Mouse (Mus musculus) urinary bladder, postnatal 4 days (tissue): ENCODE measurements around the gene Hus1.
A peak's percentile ranks its signal among the peaks of the same experiment; 100 is the strongest.

ENCODE experiments used
- DNase-seq, 2 experiments: peaks; one replicate each; pipeline ENCODE4 v3.0.0; 2021 to 2022; ENCODE audit warnings: low spot score in 2 of 2

Gene Hus1

DNA sequence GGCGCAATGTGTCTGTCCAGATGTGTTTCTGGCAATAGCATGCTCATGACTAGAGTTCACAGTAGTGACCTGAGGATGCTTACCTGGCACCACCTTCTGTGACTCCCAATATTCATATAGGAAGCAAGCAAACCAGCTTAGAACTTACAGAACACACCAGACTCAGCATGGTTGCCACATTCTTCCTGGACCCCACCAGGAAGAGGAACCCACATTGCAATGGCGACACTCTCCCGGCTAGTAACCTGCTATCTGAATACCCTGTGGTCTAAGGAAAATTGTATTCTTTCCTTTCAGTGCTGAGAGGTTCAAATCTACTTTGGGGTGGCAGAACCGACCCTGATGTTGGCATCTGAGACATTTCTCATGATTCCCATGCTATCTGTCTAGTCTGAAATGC lies 32.8 kb downstream of the Hus1 start:
- no peak for DNase-seq

DNA sequence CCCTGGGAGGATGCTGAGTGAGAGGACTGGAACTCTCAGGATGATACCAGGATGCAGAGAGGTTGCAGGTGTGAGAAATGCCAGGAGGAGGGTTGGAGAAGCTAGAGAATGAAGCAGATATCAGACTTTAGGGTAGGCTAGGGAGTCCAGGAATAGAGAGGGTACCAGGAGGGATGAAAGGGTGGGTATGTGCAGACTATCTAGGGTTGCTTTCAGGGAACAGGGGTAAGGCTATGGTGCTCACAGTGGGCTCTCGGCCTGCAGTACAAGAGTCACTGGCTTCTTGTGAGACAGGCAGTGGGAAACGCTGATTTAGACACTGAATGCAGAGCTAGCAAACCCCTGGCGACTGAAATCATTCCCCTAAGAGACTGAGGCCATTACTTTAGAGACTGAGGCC lies 37.8 kb downstream of the Hus1 start, which contains the start of gene Pkd1l1:
Gene Pkd1l1 (minus strand): TSS at position 101 of the 400 bp plus-strand sequence.
- DNase-seq: no peak

DNA sequence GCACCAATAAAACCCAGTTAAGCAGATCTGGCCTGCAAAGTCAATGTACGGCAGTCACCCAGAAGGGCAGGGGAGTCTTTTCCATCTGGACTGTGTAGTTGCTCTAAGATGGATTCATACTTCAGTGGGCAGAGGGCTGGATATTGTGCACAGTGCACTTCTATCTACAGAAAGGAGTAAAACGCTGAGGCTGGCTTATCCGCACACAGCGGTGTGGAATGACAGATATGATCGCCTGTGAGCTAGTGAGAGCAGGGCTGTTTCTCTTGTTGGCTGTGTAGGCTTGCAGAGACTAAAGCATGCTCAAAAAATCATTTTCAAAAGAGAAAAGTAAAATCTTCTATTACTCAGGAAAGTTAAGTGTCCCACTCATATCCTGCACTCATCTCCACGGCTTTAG lies 38.9 kb downstream of the Hus1 start:
- DNase-seq: no peak

DNA sequence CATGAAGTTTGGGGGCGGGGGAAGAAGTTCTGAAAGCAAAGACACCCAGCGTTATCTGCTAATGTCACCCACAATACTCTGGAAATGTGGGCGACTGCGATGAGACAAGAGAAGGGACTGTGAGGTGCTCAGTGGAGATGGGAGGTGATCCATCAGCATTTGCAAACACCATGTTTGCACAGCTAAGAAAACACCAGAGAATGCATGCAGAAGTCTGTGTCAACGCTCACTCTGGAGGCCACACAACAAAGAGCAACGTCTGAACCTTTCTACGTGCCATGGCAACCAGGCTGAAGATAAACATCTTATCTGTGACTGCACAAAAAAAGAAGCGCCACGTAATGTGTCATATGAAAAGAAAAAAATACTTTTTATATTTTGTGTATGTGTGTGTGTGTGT lies 40.5 kb downstream of the Hus1 start:
- DNase-seq: no peak

DNA sequence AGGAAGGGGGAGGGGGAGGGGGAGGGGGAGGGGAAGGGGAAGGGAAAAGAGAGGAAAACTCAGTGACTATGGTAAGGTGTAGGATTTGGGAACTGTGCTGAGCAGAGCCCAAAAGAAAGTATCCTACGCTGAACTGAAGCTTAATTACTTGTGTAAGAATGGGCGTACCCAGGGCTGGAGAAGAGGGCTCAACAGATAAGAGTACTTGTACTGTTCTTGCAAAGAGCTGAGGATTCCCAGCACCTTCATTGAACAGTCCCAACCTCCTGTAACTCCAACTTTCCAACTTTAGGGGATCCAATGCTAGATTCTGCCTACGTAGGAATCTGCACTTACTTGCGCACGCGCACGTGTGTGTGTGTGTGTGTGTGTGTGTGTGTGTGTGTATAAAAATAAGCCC lies 42.9 kb downstream of the Hus1 start:
- DNase-seq: no peak

DNA sequence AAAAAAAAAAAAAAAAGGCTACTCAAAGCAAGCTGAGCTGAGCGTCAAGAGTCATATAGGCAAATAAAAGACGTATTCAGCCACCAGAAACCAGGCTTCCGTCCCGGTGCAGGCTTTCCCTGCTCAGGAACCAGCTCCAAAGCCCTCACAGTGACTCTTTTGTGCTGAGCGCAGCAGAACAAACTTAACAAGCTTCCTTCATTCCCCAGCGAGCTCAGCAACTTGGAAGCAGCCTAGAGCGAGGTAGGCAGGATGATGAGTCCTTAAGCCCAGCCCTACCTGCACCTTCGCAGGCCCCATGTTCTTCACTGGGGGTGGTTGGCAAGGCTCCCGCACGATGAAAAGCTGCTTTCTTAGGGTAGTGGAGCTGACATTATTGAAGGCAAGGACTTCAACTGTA lies 52.4 kb downstream of the Hus1 start:
- peak in 1 of 2 experiments; percentile 34 for DNase-seq

DNA sequence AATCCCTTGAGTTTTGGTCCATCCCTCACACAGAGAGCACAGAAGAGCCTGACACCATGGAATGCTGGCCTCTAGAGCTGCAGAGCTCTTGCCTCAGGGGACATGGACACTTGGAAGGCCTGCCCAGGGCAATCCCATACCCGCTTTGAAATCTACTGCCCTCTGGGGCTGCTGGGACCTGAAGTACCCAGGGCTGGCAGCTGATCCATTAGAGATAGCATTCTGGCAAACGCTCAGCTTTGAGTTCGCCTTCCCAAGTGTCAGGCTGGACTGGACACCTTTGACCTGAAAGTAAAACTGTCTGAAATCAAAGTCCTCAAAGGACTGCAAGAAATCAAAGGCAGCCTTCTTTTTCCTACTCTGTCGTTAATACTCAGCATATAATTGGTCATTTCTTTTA lies 52.9 kb downstream of the Hus1 start:
- no peak for DNase-seq

DNA sequence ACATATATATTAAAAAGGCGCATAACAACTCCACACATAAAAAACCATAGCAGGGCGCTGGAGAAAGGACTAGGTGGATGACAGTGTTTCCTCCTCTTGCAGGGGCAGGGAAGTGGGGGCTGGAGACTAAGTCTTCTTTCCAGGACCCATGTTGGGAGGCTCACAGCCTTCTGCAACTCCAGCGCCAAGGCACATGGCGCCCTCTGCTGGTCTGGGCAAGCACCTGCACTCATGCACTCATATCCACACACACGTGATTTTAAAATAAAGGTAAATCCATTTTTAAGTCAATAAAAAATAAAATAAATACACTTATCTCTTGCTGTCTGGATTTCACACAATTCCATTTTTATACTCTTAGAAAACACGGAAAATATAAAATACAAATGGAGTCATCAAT lies 54.0 kb downstream of the Hus1 start:
- no peak for DNase-seq

DNA sequence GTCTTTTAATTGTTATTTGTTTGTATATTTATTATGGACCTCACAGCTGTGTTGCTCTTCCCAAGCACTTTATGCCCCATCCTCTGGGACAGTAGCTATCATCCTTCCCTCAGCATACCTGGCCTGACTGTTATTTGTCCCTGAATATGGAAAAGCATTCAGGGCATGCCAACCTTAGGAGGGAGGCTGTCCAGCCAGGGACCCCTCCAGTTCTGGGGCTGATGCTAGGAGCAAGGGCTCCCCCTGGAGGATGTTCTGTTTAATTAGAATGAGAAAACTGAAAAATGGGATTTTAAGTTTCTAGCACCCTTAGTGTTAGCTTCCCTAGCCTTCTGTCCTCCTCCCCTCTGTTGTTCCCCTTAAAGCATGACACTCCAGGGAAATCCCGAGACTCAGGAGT lies 55.3 kb downstream of the Hus1 start:
- DNase-seq: no peak

DNA sequence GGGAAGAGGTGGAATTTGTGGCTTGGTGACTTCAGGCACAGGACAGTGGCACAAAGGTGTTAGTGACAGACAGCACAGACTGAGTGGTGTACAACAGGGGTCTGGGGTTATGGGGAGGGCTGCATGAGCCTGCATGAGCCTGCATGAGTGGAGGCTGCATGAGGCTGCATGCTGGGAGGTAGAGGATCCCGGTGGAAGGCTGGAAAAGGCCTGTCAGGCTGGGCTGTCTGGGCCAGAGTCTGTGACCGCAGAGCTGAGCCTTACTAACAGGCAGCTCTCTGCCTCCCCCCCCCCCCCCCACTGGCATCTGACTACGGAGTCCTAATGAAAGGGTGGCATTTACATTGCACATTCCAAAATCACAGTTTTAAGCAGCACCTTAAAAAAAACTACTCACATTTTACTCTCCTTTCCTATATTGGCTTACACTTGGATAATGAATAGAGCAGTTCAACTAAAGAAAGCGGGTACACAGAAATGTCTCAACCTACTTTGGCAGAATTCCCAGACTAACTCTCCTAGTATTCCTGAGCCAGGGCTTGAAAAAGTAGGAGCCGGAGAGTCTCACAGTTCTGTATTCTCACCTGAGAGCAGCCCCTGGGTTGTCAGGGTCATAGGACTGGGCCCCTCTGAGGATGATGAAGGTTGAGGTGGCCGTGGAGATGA lies 61.1 kb downstream of the Hus1 start:
- DNase-seq: no peak

DNA sequence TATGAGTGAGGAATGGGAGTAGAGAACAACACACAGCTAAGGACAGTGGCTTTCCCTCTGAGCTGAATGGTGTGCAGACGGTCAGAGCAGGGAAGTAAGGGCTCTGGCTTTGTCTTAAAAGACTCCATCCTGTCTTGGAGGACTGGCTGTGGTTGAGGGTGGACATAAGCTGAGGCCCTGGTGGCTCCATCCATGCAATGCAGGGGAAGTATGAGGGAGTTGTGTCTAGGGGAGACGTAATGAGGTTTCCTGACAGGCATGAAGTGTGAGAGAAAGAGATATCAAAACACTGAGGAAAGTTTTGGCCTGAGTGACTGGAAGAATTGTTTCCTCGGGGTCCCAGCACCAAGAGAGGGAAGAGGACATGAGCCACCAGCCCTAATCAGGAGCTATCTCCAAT lies 62.1 kb downstream of the Hus1 start:
- DNase-seq: no peak

DNA sequence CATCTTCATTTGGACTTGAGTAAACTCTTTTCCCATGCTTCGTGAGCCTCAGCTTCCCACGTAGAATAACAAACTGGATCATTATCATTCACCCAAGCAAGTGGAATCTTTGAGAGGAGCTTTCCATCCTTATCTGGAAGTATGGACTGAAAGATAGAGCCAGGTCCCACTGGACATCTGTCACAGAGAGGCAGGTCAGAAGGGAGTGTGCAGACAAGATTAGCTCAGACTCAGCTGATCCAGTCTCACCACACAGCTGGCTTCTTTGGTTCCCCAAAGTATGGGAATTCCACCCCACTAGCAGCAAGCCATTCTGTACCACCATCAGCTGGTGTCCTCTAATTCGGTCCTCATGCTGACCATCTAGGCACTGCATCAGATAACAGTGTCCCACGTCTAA lies 66.9 kb downstream of the Hus1 start:
- DNase-seq: peak in 1 of 2 experiments; percentile 25
